18 mouse cellular contexts compared by ENCODE assay signal in the genomic region with DNA sequence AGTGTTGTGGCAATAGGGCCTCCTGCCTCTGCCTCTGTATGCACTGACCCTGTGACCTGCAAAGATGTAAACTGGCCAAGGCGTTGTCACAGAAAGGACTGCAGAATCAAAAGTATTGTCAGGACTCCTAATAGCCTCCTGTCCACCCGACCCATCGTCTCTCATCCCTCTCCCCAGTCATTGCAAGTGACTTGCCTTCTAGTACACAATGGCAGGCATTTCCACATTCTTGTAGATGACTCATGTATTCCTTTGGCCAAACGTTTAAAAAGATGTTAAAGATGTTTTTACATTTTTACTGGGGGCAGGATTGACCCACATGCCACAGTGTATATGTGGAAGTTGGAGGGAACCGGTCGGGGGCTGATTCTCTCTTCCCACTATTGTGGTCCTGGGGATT. TPM values are rescaled to one million over a fixed set of nuclear protein-coding genes. Genes with fewer than 3 reads are reported as not detected.
DNase-seq lines count a peak whose midpoint lies in the region; ATAC-seq lines count a peak whose summit lies in the region.
"Had no signal": no experiment of that assay in that cellular context is flagged by ENCODE, and none has a peak within 500 bp of the region (broad histone marks: within the 10 kb centered on the region; RNA-seq: fewer than 3 reads in every experiment).

No protein-coding gene starts in this region.

- no peak for ATAC-seq in hindbrain, embryonic 14.5 days (ENCODE audit: low FRiP score)
- no peak for ATAC-seq in midbrain, embryonic 12.5 days (ENCODE audit: low FRiP score, low read depth)
- no peak for ATAC-seq in midbrain, embryonic 16.5 days
- ATAC-seq in liver, embryonic 15.5 days (ENCODE audit: insufficient read depth), result no peak

- H3K9me3 ChIP-seq in hindbrain, embryonic 10.5 days, result no peaks in the 10 kb centered on the region
- no peaks in the 10 kb centered on the region for H3K9me3 ChIP-seq in hindbrain, embryonic 14.5 days (ENCODE audit: control insufficient read depth, low read length)
- H3K9me3 ChIP-seq in midbrain, embryonic 12.5 days, result no peaks in the 10 kb centered on the region
- no peaks in the 10 kb centered on the region for H3K9me3 ChIP-seq in midbrain, embryonic 16.5 days (replicated peaks; ENCODE audit: control insufficient read depth, low read length, poor library complexity, severe bottlenecking)
- H3K9me3 ChIP-seq in liver, embryonic 15.5 days (replicated peaks), result no peaks in the 10 kb centered on the region
- H3K9me3 ChIP-seq: hindbrain, embryonic 13.5 days had no signal

- peak overlapping the region; percentile 32 for H3K4me3 ChIP-seq in hindbrain, embryonic 10.5 days
- no peak overlapping the region for H3K4me3 ChIP-seq in hindbrain, embryonic 14.5 days (replicated peaks; ENCODE audit: low read length)
- no peak overlapping the region for H3K4me3 ChIP-seq in midbrain, embryonic 12.5 days
- no peak overlapping the region for H3K4me3 ChIP-seq in midbrain, embryonic 16.5 days (ENCODE audit: low read depth, low read length)
- H3K4me3 ChIP-seq in liver, embryonic 15.5 days (replicated peaks), result peak overlapping the region; percentile 100; the same call in 1 of the 2 replicates
- H3K4me3 ChIP-seq: hindbrain, embryonic 13.5 days; layer of hippocampus, adult 2 months had no signal

- peaks cover 50% of the 10 kb centered on the region for H3K4me1 ChIP-seq in hindbrain, embryonic 10.5 days (replicated peaks)
- peaks cover 13% of the 10 kb centered on the region for H3K4me1 ChIP-seq in hindbrain, embryonic 14.5 days (replicated peaks; ENCODE audit: control insufficient read depth, insufficient read depth, low read length)
- peaks cover 40% of the 10 kb centered on the region for H3K4me1 ChIP-seq in midbrain, embryonic 12.5 days
- H3K4me1 ChIP-seq in midbrain, embryonic 16.5 days (ENCODE audit: control insufficient read depth, insufficient read depth, low read length), result peaks cover 16% of the 10 kb centered on the region
- peaks cover 50% of the 10 kb centered on the region for H3K4me1 ChIP-seq in liver, embryonic 15.5 days (replicated peaks)

- DNase-seq in hindbrain, embryonic 10.5 days (ENCODE audit: low spot score), result no peak
- no peak for DNase-seq in hindbrain, embryonic 14.5 days (ENCODE audit: low spot score)
- peak; percentile 72 for DNase-seq in NIH3T3 (ENCODE audit: low read depth)
- DNase-seq in cerebellum, postnatal 25 days, result no peak
- no peak for DNase-seq in embryo, embryonic 10.5 days (ENCODE audit: low spot score)
- DNase-seq: adrenal gland, postnatal 36 days; cerebellum, adult 11 months; gastrocnemius, postnatal 14 days; kidney, adult 2 months; lung, postnatal 10 days; spleen, adult 18-20 months; thymus, adult 18-20 months had no signal

- WGBS in hindbrain, embryonic 10.5 days, result 76% methylated on average over 6 of the region's 6 CpGs
- 72% methylated on average over 6 of the region's 6 CpGs for WGBS in hindbrain, embryonic 14.5 days
- 75% methylated on average over 6 of the region's 6 CpGs for WGBS in midbrain, embryonic 12.5 days
- 75% methylated on average over 6 of the region's 6 CpGs for WGBS in midbrain, embryonic 16.5 days
- 72% methylated on average over 6 of the region's 6 CpGs for WGBS in liver, embryonic 15.5 days (ENCODE audit: insufficient replicate concordance)

- H3K36me3 ChIP-seq in hindbrain, embryonic 10.5 days, result peaks cover 54% of the 10 kb centered on the region
- H3K36me3 ChIP-seq in hindbrain, embryonic 14.5 days (replicated peaks; ENCODE audit: control insufficient read depth, insufficient read depth), result peaks cover 11% of the 10 kb centered on the region; the same call in 1 of the 2 replicates
- H3K36me3 ChIP-seq in midbrain, embryonic 12.5 days, result peaks cover 39% of the 10 kb centered on the region
- no peaks in the 10 kb centered on the region for H3K36me3 ChIP-seq in midbrain, embryonic 16.5 days (ENCODE audit: control insufficient read depth, insufficient read depth, low read length)
- H3K36me3 ChIP-seq in liver, embryonic 15.5 days (replicated peaks), result peaks cover 51% of the 10 kb centered on the region

- no peaks in the 10 kb centered on the region for H3K27me3 ChIP-seq in hindbrain, embryonic 10.5 days (ENCODE audit: insufficient read depth, poor library complexity, severe bottlenecking)
- no peaks in the 10 kb centered on the region for H3K27me3 ChIP-seq in hindbrain, embryonic 14.5 days (ENCODE audit: control insufficient read depth, insufficient read depth, low read length)
- no peaks in the 10 kb centered on the region for H3K27me3 ChIP-seq in midbrain, embryonic 12.5 days
- H3K27me3 ChIP-seq in midbrain, embryonic 16.5 days (ENCODE audit: control insufficient read depth, insufficient read depth, low read depth, low read length), result no peaks in the 10 kb centered on the region
- no peaks in the 10 kb centered on the region for H3K27me3 ChIP-seq in liver, embryonic 15.5 days
- H3K27me3 ChIP-seq: hindbrain, embryonic 13.5 days had no signal

- H3K27ac ChIP-seq in hindbrain, embryonic 10.5 days, result no peak overlapping the region
- H3K27ac ChIP-seq in hindbrain, embryonic 14.5 days, result no peak overlapping the region
- no peak overlapping the region for H3K27ac ChIP-seq in midbrain, embryonic 12.5 days (replicated peaks)
- H3K27ac ChIP-seq in midbrain, embryonic 16.5 days (ENCODE audit: low read length), result no peak overlapping the region
- no peak overlapping the region for H3K27ac ChIP-seq in liver, embryonic 15.5 days (replicated peaks)
- H3K27ac ChIP-seq: hindbrain, embryonic 13.5 days; layer of hippocampus, adult 2 months had no signal

- H3K9ac ChIP-seq in hindbrain, embryonic 14.5 days, result no peak overlapping the region
- H3K9ac ChIP-seq in midbrain, embryonic 12.5 days (replicated peaks), result no peak overlapping the region; the same call in 1 of the 2 replicates
- H3K9ac ChIP-seq in midbrain, embryonic 16.5 days (ENCODE audit: low read depth, low read length), result no peak overlapping the region
- H3K9ac ChIP-seq in liver, embryonic 15.5 days, result no peak overlapping the region

- no peak overlapping the region for H3K4me2 ChIP-seq in hindbrain, embryonic 14.5 days (replicated peaks)
- peak overlapping the region; percentile 19 for H3K4me2 ChIP-seq in midbrain, embryonic 12.5 days (replicated peaks)
- no peak overlapping the region for H3K4me2 ChIP-seq in midbrain, embryonic 16.5 days (ENCODE audit: low read length)
- peak overlapping the region; percentile 32; the same call in 1 of the 2 replicates for H3K4me2 ChIP-seq in liver, embryonic 15.5 days
- H3K4me2 ChIP-seq: heart, embryonic 11.5 days; hindbrain, embryonic 13.5 days had no signal

RNA-seq across cellular contexts. Expression of gene Foxm1, which starts 2.0 kb away (rescaled TPM):
- 61.2 and 67.0 TPM in 2 replicates for polyA plus RNA-seq in hindbrain, embryonic 10.5 days (2016; fragmentation: Nextera tagmentation; extraction: Ambion mirVana)
- polyA plus RNA-seq in hindbrain, embryonic 14.5 days (2014; fragmentation: Nextera tagmentation; extraction: Ambion mirVana), result 6.7 and 7.7 TPM in 2 replicates
- 61.0 and 67.7 TPM in 2 replicates for polyA plus RNA-seq in midbrain, embryonic 12.5 days (2016; fragmentation: Nextera tagmentation; extraction: Ambion mirVana)
- 4.8 and 5.4 TPM in 2 replicates for polyA plus RNA-seq in midbrain, embryonic 16.5 days (2015; fragmentation: Nextera tagmentation; extraction: Ambion mirVana)
- 15.8 and 16.5 TPM in 2 replicates for polyA plus RNA-seq in liver, embryonic 15.5 days (2015; fragmentation: Nextera tagmentation; extraction: Ambion mirVana)

RNA-seq across cellular contexts. Expression of gene Rhno1, which starts 2.0 kb away (rescaled TPM):
- 177 and 192 TPM in 2 replicates for polyA plus RNA-seq in hindbrain, embryonic 10.5 days (2016; fragmentation: Nextera tagmentation; extraction: Ambion mirVana)
- 76.6 and 78.4 TPM in 2 replicates for polyA plus RNA-seq in hindbrain, embryonic 14.5 days (2014; fragmentation: Nextera tagmentation; extraction: Ambion mirVana)
- 159 and 171 TPM in 2 replicates for polyA plus RNA-seq in midbrain, embryonic 12.5 days (2016; fragmentation: Nextera tagmentation; extraction: Ambion mirVana)
- 77.0 and 84.1 TPM in 2 replicates for polyA plus RNA-seq in midbrain, embryonic 16.5 days (2015; fragmentation: Nextera tagmentation; extraction: Ambion mirVana)
- polyA plus RNA-seq in liver, embryonic 15.5 days (2015; fragmentation: Nextera tagmentation; extraction: Ambion mirVana), result 53.4 and 54.9 TPM in 2 replicates

RNA-seq across cellular contexts. Expression of gene Tulp3, which starts 9.1 kb away (rescaled TPM):
- 19.1 and 21.4 TPM in 2 replicates for polyA plus RNA-seq in hindbrain, embryonic 10.5 days (2016; fragmentation: Nextera tagmentation; extraction: Ambion mirVana)
- polyA plus RNA-seq in hindbrain, embryonic 14.5 days (2014; fragmentation: Nextera tagmentation; extraction: Ambion mirVana), result 14.3 and 20.0 TPM in 2 replicates
- 19.0 and 19.7 TPM in 2 replicates for polyA plus RNA-seq in midbrain, embryonic 12.5 days (2016; fragmentation: Nextera tagmentation; extraction: Ambion mirVana)
- 16.1 and 16.6 TPM in 2 replicates for polyA plus RNA-seq in midbrain, embryonic 16.5 days (2015; fragmentation: Nextera tagmentation; extraction: Ambion mirVana)
- 1.5 and 1.7 TPM in 2 replicates for polyA plus RNA-seq in liver, embryonic 15.5 days (2015; fragmentation: Nextera tagmentation; extraction: Ambion mirVana)

RNA-seq across cellular contexts. Expression of gene Tex52, which starts 10.5 kb away (rescaled TPM):
- 0.62 and 0.86 TPM in 2 replicates for polyA plus RNA-seq in hindbrain, embryonic 10.5 days (2016; fragmentation: Nextera tagmentation; extraction: Ambion mirVana)
- 0.34 and 0.58 TPM in 2 replicates for polyA plus RNA-seq in hindbrain, embryonic 14.5 days (2014; fragmentation: Nextera tagmentation; extraction: Ambion mirVana)
- 0.55 and 0.71 TPM in 2 replicates for polyA plus RNA-seq in midbrain, embryonic 12.5 days (2016; fragmentation: Nextera tagmentation; extraction: Ambion mirVana)
- 0.70 and 0.83 TPM in 2 replicates for polyA plus RNA-seq in midbrain, embryonic 16.5 days (2015; fragmentation: Nextera tagmentation; extraction: Ambion mirVana)
- 0.06 TPM in 1 of 2 replicates, not detected in the other for polyA plus RNA-seq in liver, embryonic 15.5 days (2015; fragmentation: Nextera tagmentation; extraction: Ambion mirVana)
- polyA plus RNA-seq: kidney, adult 2 months had no signal

RNA-seq across cellular contexts. Expression of gene Gm44596, which starts 10.6 kb away (rescaled TPM):
- polyA plus RNA-seq in hindbrain, embryonic 10.5 days (2016; fragmentation: Nextera tagmentation; extraction: Ambion mirVana), result not detected in 2 replicates
- not detected in 2 replicates for polyA plus RNA-seq in hindbrain, embryonic 14.5 days (2014; fragmentation: Nextera tagmentation; extraction: Ambion mirVana)
- not detected in 2 replicates for polyA plus RNA-seq in midbrain, embryonic 12.5 days (2016; fragmentation: Nextera tagmentation; extraction: Ambion mirVana)
- polyA plus RNA-seq in midbrain, embryonic 16.5 days (2015; fragmentation: Nextera tagmentation; extraction: Ambion mirVana), result not detected in 2 replicates
- not detected in 2 replicates for polyA plus RNA-seq in liver, embryonic 15.5 days (2015; fragmentation: Nextera tagmentation; extraction: Ambion mirVana)
- polyA plus RNA-seq: heart, embryonic 11.5 days; hindbrain, embryonic 13.5 days; kidney, adult 2 months had no signal

Comparison
In these comparisons a context has a peak if more than half of its experiments do, and no peak if none do; other contexts are left out.
1. H3K4me3 ChIP-seq: peak in hindbrain, embryonic 10.5 days (single experiment) and liver, embryonic 15.5 days (single experiment); none in hindbrain, embryonic 14.5 days (single experiment), midbrain, embryonic 12.5 days (single experiment) and midbrain, embryonic 16.5 days (single experiment).
2. H3K4me2 ChIP-seq: peak in midbrain, embryonic 12.5 days (single experiment) and liver, embryonic 15.5 days (single experiment); none in hindbrain, embryonic 14.5 days (single experiment) and midbrain, embryonic 16.5 days (single experiment).